Mouse (Mus musculus): ENCODE data around the gene Cabp1. TPM values are rescaled to one million over a fixed set of nuclear protein-coding genes. Genes with fewer than 3 reads are reported as not detected.

Cabp1 gene
- total and polyA plus RNA-seq, 2 experiments from 2014 or later: 20.9 to 21.4 TPM

GRCm38 (mm10) chr5:115179596-115179995 is 14.6 kb downstream of the Cabp1 start:
- Histone ChIP-seq H3K4me3 (ENCODE audit: low read length) (no peak overlapping the region), H3K9me3 (ENCODE audit: low read length) (no peaks in the 10 kb centered on the region), H3K27me3 (ENCODE audit: insufficient read depth, low read length) (no peaks in the 10 kb centered on the region), H3K36me3 (ENCODE audit: insufficient read depth, low read length) (no peaks in the 10 kb centered on the region), H3K4me2 (ENCODE audit: low read depth, low read length) (no peak overlapping the region), H3K4me1 (ENCODE audit: insufficient read depth, low read length) (peaks cover 8% of the 10 kb centered on the region; the same call in 1 of the 2 replicates), H3K9ac (replicated peaks; ENCODE audit: low read length) (no peak overlapping the region), H3K27ac (no peak overlapping the region)
- WGBS: 91% methylated on average over 11 of the region's 11 CpGs
- TF ChIP-seq CTCF (IDR thresholded peaks at IDR 0.05; ENCODE audit: low read depth): no peak
- ATAC-seq (no peak), DNase-seq (ENCODE audit: low spot score) (no peak)

DNA sequence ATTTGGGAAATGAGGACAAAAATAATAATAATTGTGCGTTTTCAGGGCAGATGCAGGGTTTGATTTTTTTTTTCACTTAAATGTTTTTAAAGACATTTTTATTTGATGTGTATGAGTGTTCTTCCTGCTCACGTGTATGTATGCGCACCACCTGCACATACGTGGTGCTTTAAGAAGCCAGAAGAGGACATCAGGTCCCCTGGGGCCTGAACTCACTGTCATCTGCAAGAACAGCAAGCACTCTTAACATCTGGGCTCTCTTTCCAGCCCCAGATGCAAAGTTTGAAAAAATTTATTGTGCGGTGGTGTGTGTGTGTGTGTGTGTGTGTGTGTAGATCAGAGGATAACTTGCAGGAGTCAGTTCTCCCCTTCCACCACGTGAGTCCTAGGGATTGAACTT is 16.3 kb downstream of the Cabp1 start:
- no peaks in the 10 kb centered on the region for H3K4me1 ChIP-seq (ENCODE audit: insufficient read depth, low read length)
- no peaks in the 10 kb centered on the region for H3K9me3 ChIP-seq (ENCODE audit: low read length)
- ATAC-seq: no peak
- no peak for TF ChIP-seq CTCF (IDR thresholded peaks at IDR 0.05; ENCODE audit: low read depth)
- 72% methylated on average over 6 of the region's 6 CpGs for WGBS
- no peaks in the 10 kb centered on the region for H3K36me3 ChIP-seq (ENCODE audit: insufficient read depth, low read length)
- no peak for DNase-seq (ENCODE audit: low spot score)
- H3K4me3 ChIP-seq (ENCODE audit: low read length): no peak overlapping the region
- no peak overlapping the region for H3K4me2 ChIP-seq (ENCODE audit: low read depth, low read length)
- H3K27ac ChIP-seq: no peak overlapping the region
- H3K9ac ChIP-seq (replicated peaks; ENCODE audit: low read length): no peak overlapping the region
- H3K27me3 ChIP-seq (ENCODE audit: insufficient read depth, low read length): no peaks in the 10 kb centered on the region

GRCm38 (mm10) chr5:115174554-115174953 is 19.6 kb downstream of the Cabp1 start:
- Histone ChIP-seq H3K9ac (replicated peaks; ENCODE audit: low read length) (no peak overlapping the region), H3K4me1 (ENCODE audit: insufficient read depth, low read length) (no peaks in the 10 kb centered on the region), H3K9me3 (ENCODE audit: low read length) (no peaks in the 10 kb centered on the region), H3K4me2 (ENCODE audit: low read depth, low read length) (no peak overlapping the region), H3K27me3 (ENCODE audit: insufficient read depth, low read length) (no peaks in the 10 kb centered on the region), H3K36me3 (ENCODE audit: insufficient read depth, low read length) (no peaks in the 10 kb centered on the region), H3K27ac (no peak overlapping the region), H3K4me3 (ENCODE audit: low read length) (no peak overlapping the region)
- 0 out of 2 replicates have a peak, but pooled peaks have one; percentile 12 for TF ChIP-seq CTCF (IDR thresholded peaks at IDR 0.05; ENCODE audit: low read depth)
- WGBS: 75% methylated on average over 1 of the region's 1 CpGs
- DNase-seq (ENCODE audit: low spot score) (no peak), ATAC-seq (no peak)

- Histone ChIP-seq H3K27ac (no peak overlapping the region), H3K27me3 (ENCODE audit: insufficient read depth, low read length) (no peaks in the 10 kb centered on the region), H3K36me3 (ENCODE audit: insufficient read depth, low read length) (no peaks in the 10 kb centered on the region), H3K4me3 (ENCODE audit: low read length) (no peak overlapping the region), H3K9ac (replicated peaks; ENCODE audit: low read length) (no peak overlapping the region), H3K9me3 (ENCODE audit: low read length) (no peaks in the 10 kb centered on the region), H3K4me2 (ENCODE audit: low read depth, low read length) (no peak overlapping the region), H3K4me1 (ENCODE audit: insufficient read depth, low read length) (no peaks in the 10 kb centered on the region)
- WGBS: 81% methylated on average over 8 of the region's 8 CpGs
- no peak for TF ChIP-seq CTCF (IDR thresholded peaks at IDR 0.05; ENCODE audit: low read depth)
- DNase-seq (ENCODE audit: low spot score) (no peak), ATAC-seq (no peak)
These were observed 24.0 kb downstream of the Cabp1 start for GRCm38 (mm10) chr5:115170150-115170549.

DNA sequence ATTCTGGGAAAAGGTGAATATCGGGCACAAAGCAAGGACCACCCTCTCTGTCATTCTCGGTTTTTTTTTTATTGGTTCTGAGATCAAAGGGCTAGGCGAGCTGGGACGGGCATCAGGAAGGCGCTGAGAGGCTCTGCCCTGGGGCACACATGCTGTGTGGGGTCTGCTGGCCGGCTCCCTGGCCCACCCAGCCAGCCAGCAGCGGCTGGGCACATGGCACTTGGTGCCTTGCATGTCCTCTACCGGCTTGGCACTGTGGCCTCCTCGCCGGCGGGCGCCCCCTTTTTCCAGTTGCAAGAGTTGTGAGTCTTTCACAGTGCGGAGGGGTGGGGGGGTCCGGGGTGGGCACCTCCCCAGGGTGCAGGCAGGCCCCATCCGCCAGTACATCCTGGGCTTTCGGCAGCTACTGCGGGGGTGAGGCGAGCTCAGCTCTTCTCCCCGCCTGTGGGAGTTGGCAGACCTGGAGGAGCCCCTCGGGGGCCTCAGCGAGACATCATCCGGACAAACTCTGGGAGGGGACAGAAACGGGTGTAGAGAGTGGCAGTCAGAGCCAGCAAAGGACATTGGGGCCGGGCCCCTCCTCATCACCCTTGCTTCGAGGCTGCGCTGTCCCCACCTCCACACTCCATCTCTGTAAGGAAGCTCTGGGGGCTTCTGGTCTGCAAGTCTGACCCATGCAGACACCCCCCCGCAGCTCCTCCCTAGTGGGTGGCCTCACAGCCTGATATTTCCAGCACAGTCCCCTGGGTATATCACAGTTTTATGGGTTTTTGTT is 25.4 kb downstream of the Cabp1 start:
- H3K9ac ChIP-seq (replicated peaks; ENCODE audit: low read length): no peak overlapping the region
- WGBS: 42% methylated on average over 27 of the region's 27 CpGs
- H3K27me3 ChIP-seq (ENCODE audit: insufficient read depth, low read length): no peaks in the 10 kb centered on the region
- no peak overlapping the region for H3K4me2 ChIP-seq (ENCODE audit: low read depth, low read length)
- H3K36me3 ChIP-seq (ENCODE audit: insufficient read depth, low read length): no peaks in the 10 kb centered on the region
- DNase-seq (ENCODE audit: low spot score) (no peak), ATAC-seq (0 out of 2 replicates have a peak, but pooled peaks have one; percentile 11)
- H3K4me1 ChIP-seq (ENCODE audit: insufficient read depth, low read length): no peaks in the 10 kb centered on the region
- H3K4me3 ChIP-seq (ENCODE audit: low read length): no peak overlapping the region
- no peak for TF ChIP-seq CTCF (IDR thresholded peaks at IDR 0.05; ENCODE audit: low read depth)
- no peaks in the 10 kb centered on the region for H3K9me3 ChIP-seq (ENCODE audit: low read length)
- H3K27ac ChIP-seq: no peak overlapping the region

DNA sequence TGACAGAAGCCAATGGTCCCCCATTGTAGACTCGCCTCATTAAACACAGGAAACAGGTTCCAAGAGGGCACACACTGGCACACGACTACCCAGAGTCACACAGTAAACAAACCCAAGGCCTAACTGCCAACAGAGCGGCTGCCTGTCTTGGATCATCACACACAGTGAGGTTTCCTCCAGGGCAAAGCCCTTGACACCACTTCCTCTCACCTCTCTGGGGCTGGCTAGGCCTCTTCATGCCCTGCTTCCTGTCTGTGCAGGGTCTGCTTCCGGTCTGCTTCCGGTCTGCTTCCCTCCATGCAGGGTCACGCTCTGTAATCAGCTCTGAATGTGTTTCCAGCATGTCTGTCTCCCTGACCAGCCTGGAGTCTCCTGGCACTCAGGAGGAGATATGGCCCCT is 26.8 kb downstream of the Cabp1 start:
- H3K4me3 ChIP-seq (ENCODE audit: low read length): no peak overlapping the region
- H3K9ac ChIP-seq (replicated peaks; ENCODE audit: low read length): no peak overlapping the region
- DNase-seq (ENCODE audit: low spot score) (no peak), ATAC-seq (no peak)
- 60% methylated on average over 6 of the region's 6 CpGs for WGBS
- 0 out of 2 replicates have a peak, but pooled peaks cover 3% of the 10 kb centered on the region for H3K4me1 ChIP-seq (ENCODE audit: insufficient read depth, low read length)
- no peaks in the 10 kb centered on the region for H3K9me3 ChIP-seq (ENCODE audit: low read length)
- H3K4me2 ChIP-seq (ENCODE audit: low read depth, low read length): no peak overlapping the region
- no peaks in the 10 kb centered on the region for H3K27me3 ChIP-seq (ENCODE audit: insufficient read depth, low read length)
- H3K27ac ChIP-seq: no peak overlapping the region
- no peak for TF ChIP-seq CTCF (IDR thresholded peaks at IDR 0.05; ENCODE audit: low read depth)
- H3K36me3 ChIP-seq (ENCODE audit: insufficient read depth, low read length): no peaks in the 10 kb centered on the region

GRCm38 (mm10) chr5:115166815-115167194 is 27.4 kb downstream of the Cabp1 start:
- no peak for TF ChIP-seq CTCF (IDR thresholded peaks at IDR 0.05; ENCODE audit: low read depth)
- H3K4me3 ChIP-seq (ENCODE audit: low read length): no peak overlapping the region
- H3K9ac ChIP-seq (replicated peaks; ENCODE audit: low read length): no peak overlapping the region
- no peak for ATAC-seq
- H3K36me3 ChIP-seq (ENCODE audit: insufficient read depth, low read length): no peaks in the 10 kb centered on the region
- no peak overlapping the region for H3K4me2 ChIP-seq (ENCODE audit: low read depth, low read length)
- H3K4me1 ChIP-seq (ENCODE audit: insufficient read depth, low read length): 0 out of 2 replicates have a peak, but pooled peaks cover 3% of the 10 kb centered on the region
- no peaks in the 10 kb centered on the region for H3K27me3 ChIP-seq (ENCODE audit: insufficient read depth, low read length)
- 75% methylated on average over 7 of the region's 7 CpGs for WGBS
- H3K27ac ChIP-seq: no peak overlapping the region
- no peak for DNase-seq (ENCODE audit: low spot score)
- H3K9me3 ChIP-seq (ENCODE audit: low read length): no peaks in the 10 kb centered on the region

Measured in hindbrain, postnatal 0 days (tissue).